Mouse (Mus musculus) lung, embryonic 14.5 days (tissue): ENCODE measurements at regions not wholly inside any gene's neighbourhood (a gene's known extent, or its start where the extent isn't known, plus 50 kb on each side); places are given as distances from the start of the nearest gene placed in this dataset.
A peak's percentile ranks its signal among the peaks of the same experiment; 100 is the strongest.

Experiments used
- ATAC-seq: fragments of 200-750 bp; cut with Nextera tagmentation; 2 replicates; pipeline ENCODE4 v1.8.0; 2017; ENCODE audit warnings: mild to moderate bottlenecking, moderate TSS enrichment, moderate library complexity; ENCODE audit not compliant: insufficient read depth
- DNase-seq: peaks from one replicate; pipeline ENCODE4 v3.0.0-alpha.2; 2015
- H3K27ac ChIP-seq: fragments of 300-500 bp; sonication (generic); 2 replicates; pipeline ENCODE4 v1.5.1; 2014; ENCODE audit warnings: low read depth, mild to moderate bottlenecking, moderate library complexity
- H3K27me3 ChIP-seq: fragments of 300-500 bp; sonication (generic); 2 replicates; pipeline ENCODE4 v1.6.1; 2014; ENCODE audit warnings: low read length, control low read depth; ENCODE audit not compliant: insufficient read depth
- H3K36me3 ChIP-seq: fragments of 300-500 bp; sonication (generic); 2 replicates; pipeline ENCODE4 v1.6.1; 2014; ENCODE audit warnings: control low read depth; ENCODE audit not compliant: insufficient read depth
- H3K4me1 ChIP-seq: fragments of 300-500 bp; sonication (generic); 2 replicates; pipeline ENCODE4 v1.6.1; 2014; ENCODE audit warnings: antibody characterized with exemption, control low read depth; ENCODE audit not compliant: insufficient read depth
- H3K4me2 ChIP-seq: fragments of 300-500 bp; sonication (generic); 2 replicates; pipeline ENCODE4 v1.6.1; 2014; ENCODE audit warnings: mild to moderate bottlenecking
- H3K4me3 ChIP-seq: fragments of 300-500 bp; sonication (generic); 2 replicates; pipeline ENCODE4 v1.5.1; 2014; ENCODE audit warnings: low read depth, low read length
- H3K9ac ChIP-seq: fragments of 300-500 bp; sonication (generic); 2 replicates; pipeline ENCODE4 v1.6.1; 2014
- H3K9me3 ChIP-seq: fragments of 300-500 bp; sonication (generic); 2 replicates; pipeline ENCODE4 v1.6.1; 2016; ENCODE audit warnings: low read depth, low read length, control low read depth
- CTCF ChIP-seq: IDR thresholded peaks from 2 replicates; pipeline ENCODE4 v1.5.1; 2016; ENCODE audit warnings: antibody characterized with exemption, low read depth
- WGBS: fragments of 180-500 bp; shearing (Covaris S2); extraction: QIAGEN DNeasy Blood & Tissue Kit; methylation state at CpG from one replicate; pipeline ENCODE4 v1.1.7; 2014; 5-methylcytosine and 5-hydroxymethylcytosine counted together

GRCm38 (mm10) chr13:43991774-43992173 is 207.2 kb downstream of the Cd83 start:
- peak overlapping the region; percentile 5 for H3K4me2 ChIP-seq
- no peak overlapping the region for H3K4me3 ChIP-seq
- H3K4me1 ChIP-seq = peaks cover 12% of the 10 kb centered on the region
- H3K27me3 ChIP-seq = no peaks in the 10 kb centered on the region
- H3K27ac ChIP-seq = no peak overlapping the region; the same call in 1 of the 2 replicates
- ATAC-seq (peak; percentile 65), DNase-seq (peak; percentile 96)
- 5% methylated on average over 5 of the region's 5 CpGs for WGBS
- no peaks in the 10 kb centered on the region for H3K36me3 ChIP-seq
- TF ChIP-seq CTCF = no peak
- H3K9ac ChIP-seq = no peak overlapping the region
- no peaks in the 10 kb centered on the region for H3K9me3 ChIP-seq

GRCm38 (mm10) chr13:43992968-43993367 is 208.4 kb downstream of the Cd83 start:
- Histone ChIP-seq H3K27me3 (no peaks in the 10 kb centered on the region), H3K4me3 (no peak overlapping the region), H3K4me2 (no peak overlapping the region), H3K9me3 (no peaks in the 10 kb centered on the region), H3K27ac (no peak overlapping the region), H3K36me3 (no peaks in the 10 kb centered on the region), H3K4me1 (peaks cover 12% of the 10 kb centered on the region), H3K9ac (no peak overlapping the region)
- ATAC-seq (no peak), DNase-seq (peak; percentile 2)
- TF ChIP-seq CTCF = no peak

- no peak for TF ChIP-seq CTCF
- Histone ChIP-seq H3K9me3 (no peaks in the 10 kb centered on the region), H3K4me3 (no peak overlapping the region), H3K27me3 (no peaks in the 10 kb centered on the region), H3K4me2 (no peak overlapping the region), H3K36me3 (no peaks in the 10 kb centered on the region), H3K27ac (no peak overlapping the region), H3K9ac (no peak overlapping the region), H3K4me1 (peaks cover 12% of the 10 kb centered on the region)
- DNase-seq = no peak
- ATAC-seq = no peak
- 90% methylated on average over 4 of the region's 4 CpGs for WGBS
Observed at GRCm38 (mm10) chr13:43994361-43994760, 209.8 kb downstream of the Cd83 start.

- no peak overlapping the region for H3K4me3 ChIP-seq
- H3K36me3 ChIP-seq = no peaks in the 10 kb centered on the region
- H3K4me1 ChIP-seq = peaks cover 10% of the 10 kb centered on the region
- ATAC-seq (no peak), DNase-seq (peak; percentile 42)
- H3K4me2 ChIP-seq = no peak overlapping the region
- WGBS = 26% methylated on average over 3 of the region's 3 CpGs
- no peak for TF ChIP-seq CTCF
- H3K9me3 ChIP-seq = no peaks in the 10 kb centered on the region
- no peak overlapping the region for H3K27ac ChIP-seq
- no peaks in the 10 kb centered on the region for H3K27me3 ChIP-seq
- no peak overlapping the region for H3K9ac ChIP-seq
Observed at GRCm38 (mm10) chr13:43995623-43996022, 211.0 kb downstream of the Cd83 start.

GRCm38 (mm10) chr13:44001861-44002545 is 217.4 kb downstream of the Cd83 start:
- no peak for ATAC-seq
- TF ChIP-seq CTCF = no peak

GRCm38 (mm10) chr13:44012868-44013267 is 228.3 kb downstream of the Cd83 start:
- no peaks in the 10 kb centered on the region for H3K27me3 ChIP-seq
- H3K36me3 ChIP-seq = no peaks in the 10 kb centered on the region
- DNase-seq = no peak
- no peak overlapping the region for H3K9ac ChIP-seq
- ATAC-seq = no peak
- 59% methylated on average over 2 of the region's 2 CpGs for WGBS
- no peaks in the 10 kb centered on the region for H3K4me1 ChIP-seq
- no peak overlapping the region for H3K27ac ChIP-seq
- H3K4me3 ChIP-seq = no peak overlapping the region
- H3K9me3 ChIP-seq = no peaks in the 10 kb centered on the region
- no peak overlapping the region for H3K4me2 ChIP-seq
- no peak for TF ChIP-seq CTCF

More at GRCm38 (mm10) chr13:44001861-44002545, 217.4 kb downstream of the Cd83 start:
- no peak overlapping the region for H3K9ac ChIP-seq
- no peak for DNase-seq
- no peaks in the 10 kb centered on the region for H3K27me3 ChIP-seq
- H3K9me3 ChIP-seq = no peaks in the 10 kb centered on the region; the same call in 1 of the 2 replicates
- no peaks in the 10 kb centered on the region for H3K4me1 ChIP-seq
- WGBS = 79% methylated on average over 12 of the region's 12 CpGs
- H3K36me3 ChIP-seq = no peaks in the 10 kb centered on the region
- no peak overlapping the region for H3K4me3 ChIP-seq
- H3K27ac ChIP-seq = no peak overlapping the region
- no peak overlapping the region for H3K4me2 ChIP-seq

GRCm38 (mm10) chr13:44018489-44019303 is 234.1 kb downstream of the Cd83 start:
- ATAC-seq = peak; percentile 69; the same call in 1 of the 2 replicates
- Histone ChIP-seq H3K4me2 (0 out of 2 replicates have a peak overlapping the region, but pooled peaks have one; percentile 5), H3K27ac (peak overlapping the region; percentile 50; the same call in 1 of the 2 replicates), H3K27me3 (no peaks in the 10 kb centered on the region), H3K36me3 (no peaks in the 10 kb centered on the region), H3K9ac (no peak overlapping the region), H3K4me1 (peaks cover 18% of the 10 kb centered on the region), H3K9me3 (no peaks in the 10 kb centered on the region), H3K4me3 (no peak overlapping the region)
- 16% methylated on average over 8 of the region's 8 CpGs for WGBS
- TF ChIP-seq CTCF = no peak
- peak; percentile 26 for DNase-seq
